Mouse (Mus musculus) heart, embryonic 15.5 days (tissue): Measurements from ENCODE around the gene Anapc1. TPM values are rescaled to one million over a fixed set of nuclear protein-coding genes. Genes with fewer than 3 reads are reported as not detected.

Source experiments
- ATAC-seq: fragments of 200-750 bp; cut with Nextera tagmentation; replicated peaks from 2 replicates; pipeline ENCODE4 v1.8.0; 2017; ENCODE audit warnings: low read depth, moderate TSS enrichment; ENCODE audit not compliant: insufficient number of reproducible peaks, insufficient read depth, low FRiP score
- H3K27ac ChIP-seq: fragments of 300-500 bp; sonication (generic); 2 replicates; pipeline ENCODE4 v1.5.1; 2015; ENCODE audit warnings: mild to moderate bottlenecking, inconsistent platforms
- H3K27me3 ChIP-seq: fragments of 300-500 bp; sonication (generic); 2 replicates; pipeline ENCODE4 v1.6.1; 2015; ENCODE audit warnings: inconsistent platforms
- H3K36me3 ChIP-seq: fragments of 300-500 bp; sonication (generic); 2 replicates; pipeline ENCODE4 v1.6.1; 2015; ENCODE audit warnings: mild to moderate bottlenecking, inconsistent platforms
- H3K4me1 ChIP-seq: fragments of 300-500 bp; sonication (generic); replicated peaks from 2 replicates; pipeline ENCODE4 v1.6.1; 2015; ENCODE audit warnings: inconsistent platforms
- H3K4me2 ChIP-seq: fragments of 300-500 bp; sonication (generic); 2 replicates; pipeline ENCODE4 v1.6.1; 2015; ENCODE audit warnings: inconsistent platforms, mild to moderate bottlenecking, moderate library complexity
- H3K4me3 ChIP-seq: fragments of 300-500 bp; sonication (generic); 2 replicates; pipeline ENCODE4 v1.5.1; 2015; ENCODE audit warnings: mild to moderate bottlenecking, inconsistent platforms
- H3K9ac ChIP-seq: fragments of 300-500 bp; sonication (generic); 2 replicates; pipeline ENCODE4 v1.6.1; 2015; ENCODE audit warnings: mild to moderate bottlenecking, inconsistent platforms
- H3K9me3 ChIP-seq: fragments of 300-500 bp; sonication (generic); replicated peaks from 2 replicates; pipeline ENCODE4 v1.6.1; 2016; ENCODE audit warnings: inconsistent platforms
- WGBS: fragments of 180-500 bp; shearing (Covaris S2); methylation state at CpG from one replicate; pipeline ENCODE4 v1.1.7; 2015; ENCODE audit warnings: mixed read lengths; 5-methylcytosine and 5-hydroxymethylcytosine counted together
- polyA plus RNA-seq: library from polyadenylated mRNA; unstranded; fragments of >200 nt; fragmentation: Nextera tagmentation; extraction: Ambion mirVana; gene quantifications from 2 replicates; pipeline ENCODE4 v1.2.1, GENCODE M21; 2015

Anapc1 gene
- polyA plus RNA-seq, 1 experiment from 2014 or later = 31.8 TPM

DNA sequence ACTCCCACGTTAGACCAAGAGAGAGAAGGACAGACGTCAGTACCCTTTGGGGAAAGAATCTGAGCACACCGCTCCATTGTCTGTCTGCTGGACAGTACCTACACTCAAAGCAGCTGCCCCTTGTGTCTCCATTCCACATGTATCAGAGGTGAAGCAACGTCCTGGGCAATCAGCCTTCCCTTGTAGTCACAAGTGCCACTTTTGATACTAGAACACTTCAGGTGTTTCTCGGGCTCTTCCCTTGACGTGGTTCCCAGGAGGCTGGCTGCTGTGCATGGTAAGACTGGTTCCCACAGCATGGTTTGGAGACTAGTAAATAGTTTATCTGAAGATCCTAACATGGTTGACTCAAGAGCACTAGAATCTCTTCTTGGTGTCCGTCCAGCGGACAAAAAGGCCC is 76.0 kb downstream of the Anapc1 start:
- H3K9ac ChIP-seq = no peak overlapping the region
- H3K4me1 ChIP-seq = no peaks in the 10 kb centered on the region
- WGBS = 89% methylated on average over 8 of the region's 8 CpGs
- no peak overlapping the region for H3K4me2 ChIP-seq
- ATAC-seq = no peak
- no peaks in the 10 kb centered on the region for H3K27me3 ChIP-seq
- H3K27ac ChIP-seq = no peak overlapping the region
- H3K36me3 ChIP-seq = peaks cover 48% of the 10 kb centered on the region
- H3K9me3 ChIP-seq = peaks cover 3% of the 10 kb centered on the region; the same call in 1 of the 2 replicates
- H3K4me3 ChIP-seq = no peak overlapping the region

DNA sequence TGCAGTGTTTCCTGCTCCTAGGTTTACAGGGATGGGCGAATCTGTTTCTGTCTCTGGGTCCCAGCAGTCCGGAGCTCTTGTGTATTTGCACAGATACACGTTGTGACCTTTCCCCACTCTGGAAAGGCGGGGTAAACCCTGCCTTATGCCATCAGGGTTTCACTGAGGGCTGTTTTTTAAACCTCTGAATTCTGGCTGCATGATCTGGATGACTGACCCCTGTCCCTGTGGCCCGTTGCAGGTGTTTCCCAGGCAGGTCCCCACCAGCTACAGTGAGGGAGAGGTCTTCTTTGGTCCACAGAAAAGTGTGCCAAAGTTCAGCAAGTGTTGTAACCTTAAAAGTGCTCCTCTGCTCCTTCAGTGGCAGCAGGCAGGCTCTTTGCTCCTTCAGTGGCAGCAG is 77.9 kb downstream of the Anapc1 start:
- H3K4me2 ChIP-seq = no peak overlapping the region
- H3K4me1 ChIP-seq = no peaks in the 10 kb centered on the region
- H3K9me3 ChIP-seq = peaks cover 3% of the 10 kb centered on the region; the same call in 1 of the 2 replicates
- H3K27me3 ChIP-seq = no peaks in the 10 kb centered on the region
- H3K4me3 ChIP-seq = no peak overlapping the region
- WGBS = 75% methylated on average over 5 of the region's 5 CpGs
- no peak overlapping the region for H3K27ac ChIP-seq
- H3K9ac ChIP-seq = no peak overlapping the region
- H3K36me3 ChIP-seq = peaks cover 32% of the 10 kb centered on the region
- no peak for ATAC-seq

DNA sequence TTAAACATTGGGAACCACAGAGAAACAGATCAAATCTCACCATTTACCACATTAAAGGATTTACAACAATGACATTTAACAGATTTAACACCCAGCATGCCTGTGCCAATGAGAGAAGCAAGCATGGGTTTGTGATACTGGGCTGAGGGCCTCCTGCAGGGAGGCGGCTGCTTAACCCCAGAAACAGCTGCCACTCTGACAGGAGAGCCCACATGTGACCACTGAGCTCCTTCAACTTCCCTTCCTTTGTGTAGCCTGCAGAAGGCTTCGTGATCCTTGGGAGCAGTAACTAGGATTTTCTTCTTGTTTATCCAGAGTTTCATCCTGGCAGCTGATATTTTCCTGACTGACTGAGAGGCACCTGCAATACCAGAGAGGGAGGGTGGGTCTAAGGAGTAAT is 85.7 kb downstream of the Anapc1 start:
- 34% methylated on average over 2 of the region's 2 CpGs for WGBS
- H3K4me2 ChIP-seq = no peak overlapping the region
- peaks cover under 1% of the 10 kb centered on the region; the same call in 1 of the 2 replicates for H3K9me3 ChIP-seq
- H3K27ac ChIP-seq = no peak overlapping the region
- H3K36me3 ChIP-seq = no peaks in the 10 kb centered on the region
- no peaks in the 10 kb centered on the region for H3K27me3 ChIP-seq
- H3K9ac ChIP-seq = no peak overlapping the region
- H3K4me1 ChIP-seq = no peaks in the 10 kb centered on the region
- no peak overlapping the region for H3K4me3 ChIP-seq
- ATAC-seq = no peak

DNA sequence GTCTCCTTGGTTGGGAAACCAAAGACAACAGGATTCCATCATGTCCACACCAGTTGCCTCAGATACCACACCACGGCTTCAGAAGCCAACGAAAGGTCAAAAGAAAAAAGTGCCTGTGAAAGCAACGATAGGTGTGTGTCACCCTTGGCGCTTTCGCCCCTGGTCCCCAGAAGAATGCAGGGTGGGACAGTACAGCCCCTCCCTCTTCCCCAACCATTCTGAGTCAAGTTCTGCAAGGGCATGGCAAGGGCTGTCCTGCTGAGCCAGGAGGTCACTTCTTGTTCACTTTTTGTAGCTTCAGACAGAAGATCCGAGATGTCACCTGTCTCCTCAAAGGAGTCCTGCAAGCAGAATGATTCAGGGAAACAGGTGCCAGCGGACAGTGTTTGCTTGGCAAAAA is 94.9 kb downstream of the Anapc1 start:
- no peak overlapping the region for H3K4me3 ChIP-seq
- H3K9me3 ChIP-seq = no peaks in the 10 kb centered on the region
- no peak for ATAC-seq
- no peaks in the 10 kb centered on the region for H3K4me1 ChIP-seq
- H3K36me3 ChIP-seq = no peaks in the 10 kb centered on the region
- no peak overlapping the region for H3K4me2 ChIP-seq
- no peak overlapping the region for H3K9ac ChIP-seq
- no peaks in the 10 kb centered on the region for H3K27me3 ChIP-seq
- no peak overlapping the region for H3K27ac ChIP-seq
- 86% methylated on average over 7 of the region's 7 CpGs for WGBS

DNA sequence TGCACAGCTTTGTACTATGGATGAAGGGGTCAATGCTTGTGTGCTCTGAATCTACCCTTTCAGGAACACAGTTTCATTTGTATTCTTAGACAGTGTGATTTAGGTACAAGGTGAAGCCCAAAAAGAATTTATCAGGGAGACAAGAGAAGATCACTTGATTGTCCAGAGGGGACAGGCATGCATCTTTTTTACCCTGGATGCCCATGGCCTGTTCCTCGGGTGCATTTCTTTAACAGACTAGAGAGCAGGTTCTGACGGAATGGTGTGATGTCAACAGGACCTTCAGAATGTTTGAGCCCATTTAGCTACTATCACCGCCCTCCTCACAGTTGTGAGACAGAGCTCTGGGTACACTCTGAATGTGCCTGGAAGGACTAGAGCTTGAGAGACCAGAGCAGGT is 96.3 kb downstream of the Anapc1 start, which contains the start of gene Spdye4c:
Gene Spdye4c, plus strand, starts transcription at position 301 of the 400 bp plus-strand sequence.
- no peaks in the 10 kb centered on the region for H3K36me3 ChIP-seq
- H3K4me2 ChIP-seq = no peak within 1 kb of the TSS
- no peaks in the 10 kb centered on the region for H3K9me3 ChIP-seq
- no peak for ATAC-seq
- H3K9ac ChIP-seq = no peak within 1 kb of the TSS
- H3K4me1 ChIP-seq = no peaks in the 10 kb centered on the region
- H3K27me3 ChIP-seq = no peaks in the 10 kb centered on the region
- no peak within 1 kb of the TSS for H3K27ac ChIP-seq
- no peak within 1 kb of the TSS for H3K4me3 ChIP-seq
- 86% methylated on average over 3 of the region's 3 CpGs for WGBS

DNA sequence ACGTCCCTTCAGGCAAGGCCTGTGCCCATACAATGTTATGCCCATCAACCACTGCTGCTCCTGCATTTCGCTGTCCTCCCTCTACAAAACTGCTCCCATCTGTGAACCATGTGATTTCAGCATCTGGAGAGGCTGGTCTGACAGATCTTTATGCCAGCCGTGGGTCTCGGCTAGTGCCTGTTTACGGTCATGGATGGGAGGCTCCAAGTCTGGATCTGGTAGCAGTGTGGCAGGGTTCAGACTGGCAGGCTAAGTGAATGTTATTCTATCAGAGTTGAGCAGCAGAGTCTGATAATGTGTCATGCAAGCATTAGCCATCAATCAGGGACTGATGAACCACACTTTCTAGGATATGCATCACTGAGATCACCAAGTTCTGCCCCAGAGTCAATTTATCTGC is 104.3 kb downstream of the Anapc1 start:
- no peaks in the 10 kb centered on the region for H3K27me3 ChIP-seq
- H3K27ac ChIP-seq = no peak overlapping the region
- H3K9me3 ChIP-seq = no peaks in the 10 kb centered on the region
- ATAC-seq = no peak
- no peak overlapping the region for H3K4me3 ChIP-seq
- H3K9ac ChIP-seq = no peak overlapping the region
- no peaks in the 10 kb centered on the region for H3K4me1 ChIP-seq
- H3K36me3 ChIP-seq = no peaks in the 10 kb centered on the region
- no peak overlapping the region for H3K4me2 ChIP-seq
- WGBS = 71% methylated on average over 5 of the region's 5 CpGs

DNA sequence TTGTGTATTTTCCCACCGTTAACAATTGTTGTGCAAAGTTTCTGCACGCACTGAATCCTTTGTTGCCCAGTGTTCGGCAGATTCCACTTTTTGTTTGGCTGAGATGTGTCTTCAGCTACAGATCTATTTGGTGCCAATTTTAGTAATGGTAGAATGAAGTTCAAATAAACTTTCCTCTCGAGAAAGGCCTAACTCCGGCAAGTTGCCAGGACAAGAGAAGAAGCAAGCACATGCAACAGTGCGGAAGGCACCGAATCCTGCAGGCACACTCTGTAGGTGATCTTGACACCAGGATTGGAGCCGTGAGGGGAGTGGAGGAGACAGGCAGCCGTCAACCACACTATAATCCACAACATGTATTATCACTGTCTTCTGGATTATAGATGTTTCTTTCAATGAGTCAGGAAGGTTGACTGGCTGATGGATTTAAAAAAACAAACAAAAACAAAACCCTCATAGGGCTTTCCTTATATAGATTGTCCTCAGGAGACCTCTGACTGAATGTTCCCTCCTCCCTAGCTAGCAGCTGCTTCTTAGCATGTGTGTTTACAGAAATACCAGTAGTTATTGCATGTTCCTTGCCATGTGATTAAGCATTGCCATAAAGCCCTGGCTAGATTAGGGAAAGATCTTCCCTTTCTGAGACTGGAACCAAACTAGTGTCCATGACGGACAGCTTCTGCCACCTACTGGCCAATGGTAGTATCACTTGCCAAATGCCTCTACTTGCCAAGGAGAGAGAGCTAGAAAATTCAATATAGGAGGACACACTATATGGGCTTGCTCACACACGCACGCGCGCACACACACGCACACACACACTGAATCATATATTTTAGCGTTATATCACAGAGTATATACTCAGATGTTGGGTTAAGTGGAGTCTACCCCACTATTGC is 114.2 kb downstream of the Anapc1 start:
- Histone ChIP-seq H3K4me1 (no peaks in the 10 kb centered on the region; the same call in 1 of the 2 replicates), H3K4me3 (no peak overlapping the region), H3K9ac (no peak overlapping the region), H3K4me2 (no peak overlapping the region), H3K9me3 (no peaks in the 10 kb centered on the region), H3K27ac (no peak overlapping the region), H3K27me3 (peaks cover 3% of the 10 kb centered on the region; the same call in 1 of the 2 replicates), H3K36me3 (no peaks in the 10 kb centered on the region)
- WGBS = 41% methylated on average over 16 of the region's 16 CpGs
- ATAC-seq = no peak

DNA sequence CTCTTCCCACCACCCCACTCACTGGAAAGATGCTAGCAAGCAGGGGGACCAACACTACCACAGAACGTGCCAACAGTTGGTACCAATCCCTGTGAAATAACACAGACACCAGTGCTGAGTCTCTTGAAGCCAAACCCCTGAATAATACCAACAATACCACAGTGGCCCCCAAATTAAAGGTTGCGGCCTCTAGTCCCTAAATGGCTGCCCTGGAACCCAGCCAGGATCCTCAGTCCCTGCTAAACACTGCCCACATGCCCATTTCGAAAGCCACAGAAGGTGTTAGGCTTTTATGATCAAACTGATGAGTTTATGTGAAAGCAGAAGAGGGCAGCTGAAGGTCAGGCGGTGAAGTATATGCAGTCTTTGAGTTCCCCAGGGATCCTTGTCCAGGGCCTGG is 116.2 kb downstream of the Anapc1 start:
- no peaks in the 10 kb centered on the region for H3K9me3 ChIP-seq
- no peaks in the 10 kb centered on the region for H3K36me3 ChIP-seq
- H3K9ac ChIP-seq = no peak overlapping the region
- H3K4me2 ChIP-seq = no peak overlapping the region
- 78% methylated on average over 4 of the region's 4 CpGs for WGBS
- H3K4me1 ChIP-seq = peaks cover 4% of the 10 kb centered on the region; the same call in 1 of the 2 replicates
- no peak overlapping the region for H3K4me3 ChIP-seq
- H3K27me3 ChIP-seq = peaks cover 3% of the 10 kb centered on the region; the same call in 1 of the 2 replicates
- no peak for ATAC-seq
- H3K27ac ChIP-seq = no peak overlapping the region

DNA sequence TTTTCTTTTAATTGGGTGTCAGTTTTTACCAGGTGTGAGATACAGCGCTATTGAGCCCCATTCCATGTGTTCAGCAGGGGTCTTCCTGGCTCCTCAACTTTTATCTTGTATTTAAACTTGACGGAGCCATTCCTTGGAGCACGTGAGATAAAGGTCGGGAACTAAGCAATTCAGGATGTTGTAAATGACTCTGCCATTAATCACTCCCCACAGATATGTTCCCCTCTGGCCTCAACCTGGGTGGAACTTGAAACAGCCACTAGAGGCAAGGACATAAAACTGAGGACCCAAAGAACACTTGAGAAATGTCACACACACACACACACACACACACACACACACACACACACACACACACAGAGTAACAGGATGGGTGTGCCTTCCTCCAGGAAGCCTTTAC is 118.7 kb downstream of the Anapc1 start:
- Histone ChIP-seq H3K9ac (no peak overlapping the region), H3K4me1 (peaks cover 4% of the 10 kb centered on the region; the same call in 1 of the 2 replicates), H3K4me2 (no peak overlapping the region), H3K27ac (no peak overlapping the region), H3K27me3 (no peaks in the 10 kb centered on the region), H3K36me3 (no peaks in the 10 kb centered on the region), H3K4me3 (no peak overlapping the region), H3K9me3 (no peaks in the 10 kb centered on the region)
- WGBS = 46% methylated on average over 4 of the region's 4 CpGs
- no peak for ATAC-seq

DNA sequence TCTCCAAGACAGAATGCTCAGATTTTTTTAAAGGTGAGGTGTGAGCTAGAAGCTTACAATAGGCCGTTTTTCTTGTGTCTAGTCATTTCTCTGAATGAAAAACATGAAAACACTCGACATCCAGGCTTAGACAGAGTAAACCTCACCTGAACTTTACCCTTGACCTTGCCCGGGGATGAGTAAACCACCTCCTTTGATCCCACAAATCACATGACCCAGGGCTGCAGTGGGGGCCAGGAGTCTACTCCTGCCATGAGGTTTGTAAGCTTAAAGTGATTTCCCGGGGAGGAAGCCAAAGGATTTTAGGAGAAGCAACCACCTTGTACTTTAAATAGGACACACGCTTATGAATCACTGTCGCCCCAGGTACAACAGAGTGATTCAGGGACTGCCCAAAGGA is 119.2 kb downstream of the Anapc1 start:
- Histone ChIP-seq H3K9ac (no peak overlapping the region), H3K27me3 (no peaks in the 10 kb centered on the region), H3K27ac (no peak overlapping the region), H3K36me3 (no peaks in the 10 kb centered on the region), H3K4me1 (peaks cover 4% of the 10 kb centered on the region; the same call in 1 of the 2 replicates), H3K4me2 (no peak overlapping the region), H3K4me3 (no peak overlapping the region), H3K9me3 (no peaks in the 10 kb centered on the region)
- WGBS = 70% methylated on average over 6 of the region's 6 CpGs
- no peak for ATAC-seq

DNA sequence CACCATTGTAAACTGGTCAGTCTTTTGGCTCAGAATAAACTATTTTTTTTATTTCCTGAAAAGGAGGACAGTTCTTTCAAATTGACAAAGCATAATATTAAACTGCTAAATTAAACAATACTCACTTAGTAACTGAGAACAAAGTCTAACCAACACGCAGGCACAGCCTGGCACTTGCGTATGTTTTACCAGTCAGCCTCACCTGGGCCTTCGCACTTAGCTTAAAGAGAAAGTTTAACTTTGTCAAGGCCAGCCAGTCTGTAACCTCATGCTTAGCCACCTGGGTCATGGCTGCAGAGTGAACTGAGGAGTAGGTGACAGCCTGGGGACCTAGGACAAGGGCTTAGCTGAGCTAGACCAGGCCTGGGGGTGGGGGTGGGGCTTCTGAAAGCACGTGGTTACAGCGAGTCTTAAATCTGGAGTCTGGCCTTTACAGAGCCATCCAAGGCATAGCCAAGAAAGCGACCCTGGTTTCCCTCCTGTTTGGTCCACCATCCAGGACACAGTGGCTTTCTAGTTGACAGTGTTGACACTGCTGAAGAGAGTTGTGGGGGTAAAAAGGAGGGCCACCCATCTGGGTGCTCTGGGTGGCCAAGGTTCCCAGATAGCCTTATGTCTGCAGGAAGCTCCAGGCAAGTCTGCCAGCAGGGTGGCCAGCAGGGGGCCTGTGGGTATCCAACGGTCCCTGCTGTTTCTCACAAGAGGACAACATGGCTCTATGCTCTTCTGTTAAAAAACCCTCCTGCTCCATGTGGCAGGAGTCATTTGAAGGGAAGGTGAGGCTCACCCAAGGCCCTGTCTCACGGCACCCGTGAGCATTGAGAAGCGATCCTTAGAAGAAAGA is 120.7 kb downstream of the Anapc1 start:
- H3K4me2 ChIP-seq = no peak overlapping the region
- H3K4me1 ChIP-seq = peaks cover 4% of the 10 kb centered on the region; the same call in 1 of the 2 replicates
- H3K27me3 ChIP-seq = no peaks in the 10 kb centered on the region
- WGBS = 68% methylated on average over 10 of the region's 10 CpGs
- no peak for ATAC-seq
- no peak overlapping the region for H3K27ac ChIP-seq
- no peaks in the 10 kb centered on the region for H3K9me3 ChIP-seq
- no peak overlapping the region for H3K9ac ChIP-seq
- H3K4me3 ChIP-seq = no peak overlapping the region
- H3K36me3 ChIP-seq = no peaks in the 10 kb centered on the region
